Comparison of ENCODE assay signal across 29 mouse cellular contexts in genomic region chr7:82424281-82424680, GRCm38 (mm10).
DNase-seq lines count a peak whose midpoint lies in the region; ATAC-seq and TF ChIP-seq lines count a peak whose summit lies in the region.
"Had no signal": no experiment of that assay in that cellular context is flagged by ENCODE, and none has a peak within 500 bp of the region (broad histone marks: within the 10 kb centered on the region; RNA-seq: fewer than 3 reads in every experiment).

No protein-coding gene starts in this region.

- no peak overlapping the region for H3K4me3 ChIP-seq in heart, postnatal 0 days (ENCODE audit: low read depth, low read length)
- H3K4me3 ChIP-seq in limb, embryonic 14.5 days (replicated peaks; ENCODE audit: low read length), result no peak overlapping the region
- H3K4me3 ChIP-seq: erythroblast, embryonic 14.5 days; gastrocnemius, adult 2 months; heart, embryonic 12.5 days; hindbrain, embryonic 10.5 days; hindbrain, embryonic 15.5 days; kidney, embryonic 15.5 days; liver, embryonic 12.5 days; neural tube, embryonic 12.5 days had no signal

- H3K9me3 ChIP-seq in heart, postnatal 0 days (replicated peaks; ENCODE audit: control insufficient read depth, low read length), result no peaks in the 10 kb centered on the region
- H3K9me3 ChIP-seq in limb, embryonic 14.5 days (ENCODE audit: control insufficient read depth, low read length), result no peaks in the 10 kb centered on the region
- H3K9me3 ChIP-seq: heart, embryonic 12.5 days; hindbrain, embryonic 10.5 days; hindbrain, embryonic 15.5 days; kidney, embryonic 15.5 days; liver, embryonic 12.5 days; neural tube, embryonic 12.5 days had no signal

- no peak for ATAC-seq in heart, postnatal 0 days (ENCODE audit: insufficient read depth, low read depth)
- no peak for ATAC-seq in limb, embryonic 14.5 days (ENCODE audit: low FRiP score, low read depth)
- no peak for ATAC-seq in CD4-positive, CD25-positive, alpha-beta regulatory T cell, adult 4 months
- ATAC-seq: forebrain, embryonic 16.5 days; inflammation-experienced regulatory T-cells, adult 6 months; liver, embryonic 12.5 days; liver, postnatal 0 days; midbrain, embryonic 16.5 days had no signal

- no peak overlapping the region for H3K4me2 ChIP-seq in heart, postnatal 0 days (ENCODE audit: low read depth, low read length)
- H3K4me2 ChIP-seq in limb, embryonic 14.5 days (replicated peaks; ENCODE audit: low read depth, low read length, severe bottlenecking), result peak overlapping the region; percentile 23; the same call in 1 of the 2 replicates
- H3K4me2 ChIP-seq: heart, embryonic 12.5 days; hindbrain, embryonic 15.5 days; kidney, embryonic 15.5 days; liver, embryonic 12.5 days; midbrain, embryonic 11.5 days; neural tube, embryonic 12.5 days had no signal

- TF ChIP-seq EP300 in heart, postnatal 0 days (IDR thresholded peaks at IDR 0.05; ENCODE audit: low read depth), result no peak

- H3K27ac ChIP-seq in heart, postnatal 0 days (ENCODE audit: low read depth), result peak overlapping the region; percentile 91; the same call in 1 of the 2 replicates
- peak overlapping the region; percentile 19; the same call in 1 of the 2 replicates for H3K27ac ChIP-seq in limb, embryonic 14.5 days (replicated peaks; ENCODE audit: low read depth, low read length)
- H3K27ac ChIP-seq: hindbrain, embryonic 10.5 days; hindbrain, embryonic 15.5 days; kidney, embryonic 15.5 days; liver, embryonic 12.5 days; neural tube, embryonic 12.5 days had no signal

- no peaks in the 10 kb centered on the region for H3K36me3 ChIP-seq in heart, postnatal 0 days (replicated peaks; ENCODE audit: control insufficient read depth, insufficient read depth, low read length)
- no peaks in the 10 kb centered on the region for H3K36me3 ChIP-seq in limb, embryonic 14.5 days (ENCODE audit: control insufficient read depth, insufficient read depth, low read length)
- H3K36me3 ChIP-seq: heart, embryonic 12.5 days; hindbrain, embryonic 10.5 days; hindbrain, embryonic 15.5 days; kidney, embryonic 15.5 days; liver, embryonic 12.5 days; neural tube, embryonic 12.5 days had no signal

- H3K4me1 ChIP-seq in heart, postnatal 0 days (ENCODE audit: control insufficient read depth, insufficient read depth), result peaks cover 44% of the 10 kb centered on the region
- H3K4me1 ChIP-seq in limb, embryonic 14.5 days (ENCODE audit: control insufficient read depth, insufficient read depth, low read length), result peaks cover 49% of the 10 kb centered on the region
- H3K4me1 ChIP-seq: hindbrain, embryonic 10.5 days; kidney, embryonic 15.5 days; liver, embryonic 12.5 days; neural tube, embryonic 12.5 days had no signal

- WGBS in heart, postnatal 0 days, result 83% methylated on average over 1 of the region's 1 CpGs
- WGBS in limb, embryonic 14.5 days, result 66% methylated on average over 1 of the region's 1 CpGs

- no peak overlapping the region for H3K9ac ChIP-seq in heart, postnatal 0 days (replicated peaks; ENCODE audit: low read depth, low read length)
- H3K9ac ChIP-seq in limb, embryonic 14.5 days (ENCODE audit: low read depth, low read length, severe bottlenecking), result no peak overlapping the region
- H3K9ac ChIP-seq: heart, embryonic 12.5 days; hindbrain, embryonic 15.5 days; kidney, embryonic 15.5 days; liver, embryonic 12.5 days; liver, postnatal 0 days; neural tube, embryonic 12.5 days had no signal

- peak; percentile 64 for DNase-seq in heart, adult 11 months
- no peak for DNase-seq in heart, postnatal 10 days
- DNase-seq in heart, postnatal 0 days (ENCODE audit: low spot score), result no peak
- DNase-seq in heart, postnatal 14 days, result no peak
- DNase-seq in limb, embryonic 14.5 days (ENCODE audit: low spot score), result no peak
- DNase-seq in kidney, adult 18-20 months, result no peak
- no peak for DNase-seq in layer of hippocampus, adult 11-12 months (ENCODE audit: low spot score)
- DNase-seq: adrenal gland, postnatal 10 days; cerebellum, adult 11 months; cerebellum, adult 9-10 months; gastrocnemius, adult 2 months; kidney, adult 11 months; kidney, postnatal 36 days; liver, postnatal 0 days; lung, postnatal 36 days; right cerebral cortex, postnatal 4 days had no signal

- intact Hi-C loops in heart, postnatal 10 days (cut with DNase I), result no loop called here
- intact Hi-C loops in heart, postnatal 14 days (cut with DNase I), result no loop called here

- TF ChIP-seq CTCF in heart, postnatal 0 days (IDR thresholded peaks at IDR 0.05; ENCODE audit: low read depth), result no peak

- no peak for TF ChIP-seq POLR2A in limb, embryonic 14.5 days (IDR thresholded peaks at IDR 0.05; ENCODE audit: borderline replicate concordance, extremely low read depth, insufficient read depth, insufficient read length)

- no peaks in the 10 kb centered on the region for H3K27me3 ChIP-seq in heart, postnatal 0 days (ENCODE audit: control insufficient read depth, insufficient read depth, low read length)
- H3K27me3 ChIP-seq in limb, embryonic 14.5 days (ENCODE audit: control insufficient read depth, insufficient read depth, low read length), result no peaks in the 10 kb centered on the region
- H3K27me3 ChIP-seq: heart, embryonic 12.5 days; hindbrain, embryonic 15.5 days; kidney, embryonic 15.5 days; liver, embryonic 12.5 days; neural tube, embryonic 12.5 days; Patski had no signal
